Mouse (Mus musculus): ENCODE results near the gene Sycp1.

- TF ChIP-seq CTCF (IDR thresholded peaks at IDR 0.05; ENCODE audit: borderline replicate concordance, extremely low read depth, insufficient read depth, insufficient read length) = no peak; the same call in 1 of the 2 replicates
- no peak for TF ChIP-seq POLR2A (IDR thresholded peaks at IDR 0.05; ENCODE audit: borderline replicate concordance, extremely low read depth, insufficient read depth, insufficient read length, poor library complexity, severe bottlenecking)
These were observed 148.5 kb downstream of the Sycp1 start for GRCm38 (mm10) chr3:102787369-102787768.

Data from brain, embryonic 14.5 days (tissue).